Mouse (Mus musculus): ENCODE results near the gene Adap2. TPM values are rescaled to one million over a fixed set of nuclear protein-coding genes. Genes with fewer than 3 reads are reported as not detected.

The Adap2 gene
- polyA plus RNA-seq, 1 experiment from 2014 or later = 2.7 TPM

DNA sequence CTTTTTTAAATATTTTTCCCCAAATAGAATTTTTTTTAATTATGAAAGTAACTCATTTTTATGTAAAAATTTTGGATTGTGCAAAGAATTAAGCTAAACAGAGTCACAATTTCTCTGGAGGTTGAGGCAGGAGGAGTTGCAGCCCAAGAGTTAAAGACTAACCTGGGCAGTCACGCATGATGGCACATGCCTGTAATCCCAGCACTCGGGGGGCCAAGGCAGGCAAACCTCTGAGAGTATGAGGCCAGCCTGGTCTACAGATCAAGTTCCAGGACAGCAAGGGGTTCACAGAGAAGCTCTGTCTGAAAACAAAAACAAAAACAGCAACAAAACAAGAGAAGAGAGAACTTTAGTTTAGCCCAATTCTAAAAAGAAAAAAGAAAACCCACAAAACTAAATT, 10.3 kb downstream of the Adap2 start:
- H3K4me3 ChIP-seq (ENCODE audit: low read depth, low read length) = no peak overlapping the region
- no peak overlapping the region for H3K4me2 ChIP-seq (ENCODE audit: low read depth, low read length)
- H3K4me1 ChIP-seq (ENCODE audit: control insufficient read depth, insufficient read depth, low read length) = no peaks in the 10 kb centered on the region
- no peak overlapping the region for H3K27ac ChIP-seq (replicated peaks; ENCODE audit: low read depth, low read length)
- ATAC-seq (ENCODE audit: low read depth) (no peak), DNase-seq (ENCODE audit: low spot score) (no peak)
- 40% methylated on average over 2 of the region's 2 CpGs for WGBS
- H3K9ac ChIP-seq (ENCODE audit: low read depth, low read length) = no peak overlapping the region
- H3K27me3 ChIP-seq (replicated peaks; ENCODE audit: control insufficient read depth, insufficient read depth, low read length) = no peaks in the 10 kb centered on the region
- no peaks in the 10 kb centered on the region for H3K36me3 ChIP-seq (ENCODE audit: control insufficient read depth, insufficient read depth, low read length)
- H3K9me3 ChIP-seq (ENCODE audit: control insufficient read depth, low read length) = no peaks in the 10 kb centered on the region

DNA sequence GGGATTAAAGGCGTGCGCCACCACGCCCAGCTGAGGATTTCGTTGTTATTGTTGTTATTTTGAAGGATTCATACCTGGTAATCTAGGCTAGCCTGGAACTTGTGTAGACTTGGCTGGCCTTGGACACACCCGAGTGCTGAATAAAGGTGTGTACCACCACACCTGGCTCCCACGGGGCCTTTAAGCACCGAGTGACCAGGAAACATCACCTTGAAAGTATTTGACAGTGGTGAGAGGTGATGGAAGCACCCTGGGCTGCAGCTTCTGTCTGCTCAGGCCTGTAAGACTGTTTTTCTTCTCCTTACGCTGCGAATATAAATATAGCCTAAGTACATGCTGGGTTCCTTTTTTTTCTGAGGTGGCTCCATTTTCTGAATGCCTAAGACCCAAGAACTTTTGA, 14.2 kb downstream of the Adap2 start:
- no peak for ATAC-seq (ENCODE audit: low read depth)
- H3K4me1 ChIP-seq (ENCODE audit: control insufficient read depth, insufficient read depth, low read length) = no peaks in the 10 kb centered on the region
- H3K27ac ChIP-seq (replicated peaks; ENCODE audit: low read depth, low read length) = no peak overlapping the region
- no peaks in the 10 kb centered on the region for H3K36me3 ChIP-seq (ENCODE audit: control insufficient read depth, insufficient read depth, low read length)
- H3K9ac ChIP-seq (ENCODE audit: low read depth, low read length) = no peak overlapping the region
- DNase-seq (ENCODE audit: low spot score) = no peak
- H3K4me2 ChIP-seq (ENCODE audit: low read depth, low read length) = no peak overlapping the region
- H3K27me3 ChIP-seq (replicated peaks; ENCODE audit: control insufficient read depth, insufficient read depth, low read length) = no peaks in the 10 kb centered on the region
- no peak overlapping the region for H3K4me3 ChIP-seq (ENCODE audit: low read depth, low read length)
- WGBS = 93% methylated on average over 9 of the region's 9 CpGs
- H3K9me3 ChIP-seq (ENCODE audit: control insufficient read depth, low read length) = no peaks in the 10 kb centered on the region

DNA sequence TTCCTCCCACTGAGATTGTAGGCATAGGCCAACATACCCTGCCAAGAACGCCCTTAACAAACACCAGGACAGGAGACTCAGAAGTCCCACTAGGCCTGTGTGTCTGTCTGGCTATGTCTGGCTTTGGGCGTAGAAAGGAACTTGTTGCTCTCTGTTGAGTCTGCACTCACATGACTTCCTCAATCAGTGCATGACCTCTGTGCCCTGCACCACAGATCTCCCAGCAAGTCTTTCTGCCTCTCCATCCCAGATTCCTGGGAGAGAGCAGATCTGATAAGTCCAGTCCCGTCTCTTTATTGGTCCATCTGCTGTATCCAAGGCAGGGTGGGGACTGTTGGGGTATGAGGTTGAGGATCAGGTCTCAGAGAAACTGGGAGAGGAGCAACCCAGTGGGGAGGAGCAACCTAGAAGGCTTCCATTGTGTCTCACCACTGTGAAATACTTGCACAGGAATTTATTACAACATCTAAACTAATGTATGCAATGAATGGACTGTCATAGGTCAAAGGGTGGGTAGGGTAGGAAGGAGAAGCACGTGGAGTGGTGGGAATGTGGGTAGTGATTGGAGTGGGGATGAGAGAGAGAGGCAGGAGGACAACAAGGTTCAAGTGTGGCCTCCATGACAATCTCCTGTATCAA, 14.8 kb downstream of the Adap2 start:
- H3K4me3 ChIP-seq (ENCODE audit: low read depth, low read length) = no peak overlapping the region
- no peaks in the 10 kb centered on the region for H3K36me3 ChIP-seq (ENCODE audit: control insufficient read depth, insufficient read depth, low read length)
- DNase-seq (ENCODE audit: low spot score) (no peak), ATAC-seq (ENCODE audit: low read depth) (no peak)
- no peak overlapping the region for H3K4me2 ChIP-seq (ENCODE audit: low read depth, low read length)
- 68% methylated on average over 4 of the region's 4 CpGs for WGBS
- no peaks in the 10 kb centered on the region for H3K27me3 ChIP-seq (replicated peaks; ENCODE audit: control insufficient read depth, insufficient read depth, low read length)
- H3K27ac ChIP-seq (replicated peaks; ENCODE audit: low read depth, low read length) = no peak overlapping the region
- H3K9ac ChIP-seq (ENCODE audit: low read depth, low read length) = no peak overlapping the region
- no peaks in the 10 kb centered on the region for H3K9me3 ChIP-seq (ENCODE audit: control insufficient read depth, low read length)
- no peaks in the 10 kb centered on the region for H3K4me1 ChIP-seq (ENCODE audit: control insufficient read depth, insufficient read depth, low read length)

GRCm38 (mm10) chr11:80169629-80170028, 15.7 kb downstream of the Adap2 start:
- Histone ChIP-seq H3K27ac (replicated peaks; ENCODE audit: low read depth, low read length) (no peak overlapping the region), H3K27me3 (replicated peaks; ENCODE audit: control insufficient read depth, insufficient read depth, low read length) (no peaks in the 10 kb centered on the region), H3K36me3 (ENCODE audit: control insufficient read depth, insufficient read depth, low read length) (no peaks in the 10 kb centered on the region), H3K4me2 (ENCODE audit: low read depth, low read length) (no peak overlapping the region), H3K9me3 (ENCODE audit: control insufficient read depth, low read length) (no peaks in the 10 kb centered on the region), H3K4me3 (ENCODE audit: low read depth, low read length) (no peak overlapping the region), H3K4me1 (ENCODE audit: control insufficient read depth, insufficient read depth, low read length) (no peaks in the 10 kb centered on the region), H3K9ac (ENCODE audit: low read depth, low read length) (no peak overlapping the region)
- DNase-seq (ENCODE audit: low spot score) = no peak
- WGBS = 92% methylated on average over 3 of the region's 3 CpGs
- no peak for ATAC-seq (ENCODE audit: low read depth)

DNA sequence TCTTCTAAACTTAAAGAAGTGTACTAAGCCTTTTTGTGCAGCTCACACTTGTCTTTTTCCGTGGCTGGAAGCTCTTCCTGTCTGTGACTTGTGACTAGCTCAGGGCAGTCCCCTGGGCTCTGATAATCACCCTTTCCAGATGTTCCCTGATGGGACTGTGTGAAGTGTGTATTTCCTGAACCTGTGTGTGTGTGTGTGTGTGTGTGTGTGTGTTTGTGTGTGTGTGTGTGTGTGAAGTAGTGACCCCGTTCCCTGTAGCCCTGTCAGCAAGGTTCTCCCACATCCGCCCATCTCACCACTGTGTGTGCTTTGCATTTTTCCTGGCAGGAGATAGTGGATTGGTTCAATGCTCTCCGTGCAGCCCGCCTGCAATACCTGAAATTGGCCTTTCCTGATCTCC, 16.4 kb downstream of the Adap2 start:
- no peak overlapping the region for H3K4me2 ChIP-seq (ENCODE audit: low read depth, low read length)
- no peaks in the 10 kb centered on the region for H3K27me3 ChIP-seq (replicated peaks; ENCODE audit: control insufficient read depth, insufficient read depth, low read length)
- no peak overlapping the region for H3K9ac ChIP-seq (ENCODE audit: low read depth, low read length)
- H3K27ac ChIP-seq (replicated peaks; ENCODE audit: low read depth, low read length) = no peak overlapping the region
- DNase-seq (ENCODE audit: low spot score) (no peak), ATAC-seq (ENCODE audit: low read depth) (no peak)
- H3K9me3 ChIP-seq (ENCODE audit: control insufficient read depth, low read length) = no peaks in the 10 kb centered on the region
- 58% methylated on average over 5 of the region's 5 CpGs for WGBS
- no peak overlapping the region for H3K4me3 ChIP-seq (ENCODE audit: low read depth, low read length)
- no peaks in the 10 kb centered on the region for H3K36me3 ChIP-seq (ENCODE audit: control insufficient read depth, insufficient read depth, low read length)
- H3K4me1 ChIP-seq (ENCODE audit: control insufficient read depth, insufficient read depth, low read length) = no peaks in the 10 kb centered on the region

- Histone ChIP-seq H3K36me3 (ENCODE audit: control insufficient read depth, insufficient read depth, low read length) (no peaks in the 10 kb centered on the region), H3K27ac (replicated peaks; ENCODE audit: low read depth, low read length) (no peak overlapping the region), H3K9ac (ENCODE audit: low read depth, low read length) (no peak overlapping the region), H3K9me3 (ENCODE audit: control insufficient read depth, low read length) (no peaks in the 10 kb centered on the region), H3K4me2 (ENCODE audit: low read depth, low read length) (no peak overlapping the region), H3K4me1 (ENCODE audit: control insufficient read depth, insufficient read depth, low read length) (no peaks in the 10 kb centered on the region), H3K4me3 (ENCODE audit: low read depth, low read length) (no peak overlapping the region), H3K27me3 (replicated peaks; ENCODE audit: control insufficient read depth, insufficient read depth, low read length) (no peaks in the 10 kb centered on the region)
- no peak for DNase-seq (ENCODE audit: low spot score)
- WGBS = 68% methylated on average over 4 of the region's 4 CpGs
- ATAC-seq (ENCODE audit: low read depth) = no peak
Observed at GRCm38 (mm10) chr11:80171884-80172283, 18.0 kb downstream of the Adap2 start.

DNA sequence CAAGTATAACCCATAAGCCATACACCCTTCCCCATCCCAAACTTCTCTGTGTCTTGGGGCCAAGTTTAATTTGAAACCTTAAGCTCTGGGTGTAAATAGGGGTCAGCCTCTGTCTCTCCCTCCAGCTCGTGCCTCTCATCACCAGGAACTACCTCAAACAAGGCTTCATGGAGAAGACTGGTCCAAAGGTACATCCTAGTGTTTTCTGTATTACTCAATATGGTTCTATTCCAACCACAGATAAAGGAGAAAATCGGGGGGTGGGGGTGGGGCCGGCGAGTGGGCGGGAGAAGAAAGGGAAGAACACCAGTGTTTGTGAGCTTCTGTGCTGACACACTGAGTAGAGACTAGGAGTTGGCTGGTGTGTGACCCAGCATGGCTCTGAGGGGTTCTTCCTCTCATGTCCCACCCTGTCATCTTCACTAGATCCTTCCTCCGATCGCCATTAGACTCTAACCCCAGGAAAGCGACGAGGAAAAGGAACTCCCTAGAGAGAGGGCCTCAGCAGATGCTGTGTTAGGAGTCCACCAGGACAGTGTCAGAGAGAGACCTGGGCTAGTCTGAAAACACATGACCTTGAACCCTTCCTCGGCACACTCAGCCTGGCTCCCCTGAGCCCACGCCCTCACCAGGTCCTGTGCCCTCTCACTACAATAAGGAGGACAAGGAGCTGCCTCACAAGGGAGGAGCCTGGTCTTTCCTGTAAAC, 20.2 kb downstream of the Adap2 start:
- H3K4me2 ChIP-seq (ENCODE audit: low read depth, low read length) = no peak overlapping the region
- WGBS = 76% methylated on average over 11 of the region's 11 CpGs
- no peak overlapping the region for H3K9ac ChIP-seq (ENCODE audit: low read depth, low read length)
- no peak for DNase-seq (ENCODE audit: low spot score)
- H3K9me3 ChIP-seq (ENCODE audit: control insufficient read depth, low read length) = no peaks in the 10 kb centered on the region
- no peaks in the 10 kb centered on the region for H3K27me3 ChIP-seq (replicated peaks; ENCODE audit: control insufficient read depth, insufficient read depth, low read length)
- no peaks in the 10 kb centered on the region for H3K36me3 ChIP-seq (ENCODE audit: control insufficient read depth, insufficient read depth, low read length)
- H3K4me1 ChIP-seq (ENCODE audit: control insufficient read depth, insufficient read depth, low read length) = no peaks in the 10 kb centered on the region
- ATAC-seq (ENCODE audit: low read depth) = no peak
- H3K4me3 ChIP-seq (ENCODE audit: low read depth, low read length) = no peak overlapping the region
- H3K27ac ChIP-seq (replicated peaks; ENCODE audit: low read depth, low read length) = no peak overlapping the region

- 67% methylated on average over 11 of the region's 11 CpGs for WGBS
- Histone ChIP-seq H3K4me1 (ENCODE audit: control insufficient read depth, insufficient read depth, low read length) (no peaks in the 10 kb centered on the region), H3K27me3 (replicated peaks; ENCODE audit: control insufficient read depth, insufficient read depth, low read length) (no peaks in the 10 kb centered on the region), H3K4me2 (ENCODE audit: low read depth, low read length) (no peak overlapping the region), H3K9me3 (ENCODE audit: control insufficient read depth, low read length) (no peaks in the 10 kb centered on the region), H3K4me3 (ENCODE audit: low read depth, low read length) (no peak overlapping the region), H3K36me3 (ENCODE audit: control insufficient read depth, insufficient read depth, low read length) (no peaks in the 10 kb centered on the region), H3K9ac (ENCODE audit: low read depth, low read length) (no peak overlapping the region), H3K27ac (replicated peaks; ENCODE audit: low read depth, low read length) (no peak overlapping the region)
- DNase-seq (ENCODE audit: low spot score) (no peak), ATAC-seq (ENCODE audit: low read depth) (no peak)
Observed at GRCm38 (mm10) chr11:80176911-80177895, 23.3 kb downstream of the Adap2 start.
